Mouse (Mus musculus): Measurements from ENCODE around the gene Actr1b.
"Not testable (repeated sequence)": the region's sequence is repeated elsewhere in the genome, so short reads cannot be mapped to it uniquely, and the experiment has no call there.

The Actr1b gene

DNA sequence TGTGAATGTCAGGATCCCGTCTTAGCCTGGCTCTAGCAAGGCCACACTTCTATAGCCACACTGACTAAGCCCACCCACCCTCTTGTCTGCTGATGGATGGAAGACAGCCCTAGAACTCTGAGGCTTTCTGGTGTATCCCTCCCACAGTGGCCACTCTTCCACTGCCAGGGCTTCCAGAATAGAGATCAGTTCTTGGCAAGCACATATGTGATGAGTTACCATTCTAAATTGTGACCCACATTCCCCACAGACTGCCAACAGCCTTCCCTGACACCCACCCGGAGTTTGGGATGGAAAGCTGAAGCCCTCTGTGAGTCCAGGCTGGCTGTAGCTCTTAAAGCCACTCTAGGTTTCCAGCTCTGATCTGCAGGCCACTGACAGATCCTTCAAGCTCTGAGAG lies 7.1 kb downstream of the Actr1b start:
- no peak for DNase-seq (ENCODE audit: low read depth, low spot score)

GRCm38 (mm10) chr1:36697030-36697429 lies 17.2 kb downstream of the Actr1b start:
- no peak for DNase-seq (ENCODE audit: low read depth, low spot score)

- no peak for DNase-seq (ENCODE audit: low read depth, low spot score)
These were observed 17.8 kb downstream of the Actr1b start for GRCm38 (mm10) chr1:36696411-36696810.

GRCm38 (mm10) chr1:36694871-36695270 lies 19.4 kb downstream of the Actr1b start:
- no peak for DNase-seq (ENCODE audit: low read depth, low spot score)

GRCm38 (mm10) chr1:36691271-36692155 lies 22.7 kb downstream of the Actr1b start, which contains the start of gene Cox5b:
Cox5b (plus strand) TSS chr1:36691449.
- DNase-seq (ENCODE audit: low read depth, low spot score), result peak; percentile 99

DNA sequence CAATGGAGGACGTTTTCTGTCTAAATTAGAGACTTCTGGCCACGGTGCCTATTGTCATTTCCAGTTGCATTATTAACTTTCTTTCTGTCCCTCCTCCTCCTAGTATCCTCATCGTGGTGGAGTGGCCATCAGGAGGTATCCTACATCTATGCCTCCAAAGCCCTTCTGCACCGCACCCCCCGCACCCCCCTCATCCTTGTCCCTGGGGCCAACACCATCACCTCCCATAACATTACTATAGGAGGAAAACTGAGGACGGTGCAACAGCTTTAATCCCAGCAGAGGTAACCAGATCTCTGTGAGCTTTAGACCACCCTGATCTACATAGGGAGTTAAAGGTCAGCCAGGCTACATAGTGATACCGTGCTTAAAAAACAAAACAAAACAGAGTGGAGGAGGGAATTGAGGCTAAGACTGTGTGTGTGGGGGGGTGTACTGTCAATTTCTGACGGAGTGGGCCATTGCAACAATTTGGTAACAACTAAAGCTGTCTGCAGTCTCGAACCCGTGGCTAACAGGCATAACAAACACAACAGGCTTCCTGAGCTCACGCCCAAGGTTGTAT lies 23.5 kb downstream of the Actr1b start:
- DNase-seq (ENCODE audit: low read depth, low spot score), result no peak

DNA sequence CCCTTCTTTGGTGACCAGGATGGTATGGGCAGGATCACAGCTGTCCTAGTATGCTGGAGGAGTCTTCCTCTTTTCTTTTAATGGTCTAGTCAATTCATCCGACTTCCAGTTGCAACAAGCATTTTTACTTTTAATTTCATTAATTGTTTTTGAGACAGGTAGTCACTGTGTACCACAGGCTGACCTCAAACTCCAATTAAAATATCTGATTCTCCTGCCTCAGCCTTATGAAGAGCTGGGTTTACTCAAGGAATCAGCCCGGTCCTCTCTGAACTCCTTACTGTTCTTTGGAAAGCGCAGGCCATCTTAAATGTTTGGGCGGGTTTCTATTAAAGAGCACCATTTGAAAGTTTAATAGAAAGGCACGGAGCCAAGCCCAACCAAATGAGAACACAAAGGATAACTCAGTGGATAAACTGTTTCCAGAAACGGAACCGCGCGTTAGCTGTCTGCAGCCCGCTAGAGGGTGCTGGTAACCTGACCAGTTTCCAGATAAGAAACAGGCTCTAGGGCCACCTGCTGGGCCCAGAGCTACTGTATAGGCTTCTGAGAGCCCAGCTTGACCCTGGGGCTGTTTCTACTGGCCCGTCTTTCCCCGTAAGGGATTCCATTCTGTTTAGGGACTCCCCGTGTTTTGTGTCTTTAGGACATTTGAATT lies 30.3 kb downstream of the Actr1b start:
- no peak for DNase-seq (ENCODE audit: low read depth, low spot score)

DNA sequence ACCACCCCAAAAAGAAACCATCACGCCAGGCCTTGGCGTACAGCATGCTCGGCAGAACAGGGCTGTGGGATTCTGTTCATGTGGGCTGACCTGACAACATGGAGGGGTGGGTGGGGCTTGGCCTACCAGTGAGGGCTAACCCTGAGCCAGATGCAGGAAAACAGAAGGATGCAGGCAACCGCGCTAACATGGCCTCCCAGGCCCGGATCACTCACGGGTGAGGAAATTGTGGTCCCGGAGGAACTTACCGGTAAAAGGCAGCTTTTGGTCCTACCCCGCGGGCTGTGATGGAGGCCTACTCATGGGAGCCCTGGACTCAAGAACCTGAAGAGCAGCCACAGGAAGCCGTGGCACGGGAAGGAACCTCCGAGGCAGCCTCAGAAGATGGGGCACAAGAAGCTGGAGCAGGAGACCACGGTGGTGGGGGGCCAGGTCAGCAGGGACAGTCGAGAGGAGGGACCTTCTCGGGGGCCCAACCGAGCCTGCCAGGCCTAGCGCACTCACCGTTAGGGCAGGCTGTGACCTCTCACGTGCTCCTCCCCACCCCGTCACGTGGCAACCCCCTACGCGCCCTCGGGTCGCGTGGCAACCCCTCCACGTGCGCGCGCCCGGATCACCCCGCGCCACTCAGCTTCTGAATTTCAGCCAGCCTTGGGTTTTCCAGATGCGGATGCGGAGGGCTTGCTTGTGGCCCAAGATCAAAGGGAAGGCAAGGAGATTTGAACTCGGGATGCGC lies 31.4 kb downstream of the Actr1b start, which contains the start of gene Fam178b:
Gene Fam178b (minus strand): TSS at position 564 of the 736 bp plus-strand sequence.
- DNase-seq (ENCODE audit: low read depth, low spot score), result no peak

DNA sequence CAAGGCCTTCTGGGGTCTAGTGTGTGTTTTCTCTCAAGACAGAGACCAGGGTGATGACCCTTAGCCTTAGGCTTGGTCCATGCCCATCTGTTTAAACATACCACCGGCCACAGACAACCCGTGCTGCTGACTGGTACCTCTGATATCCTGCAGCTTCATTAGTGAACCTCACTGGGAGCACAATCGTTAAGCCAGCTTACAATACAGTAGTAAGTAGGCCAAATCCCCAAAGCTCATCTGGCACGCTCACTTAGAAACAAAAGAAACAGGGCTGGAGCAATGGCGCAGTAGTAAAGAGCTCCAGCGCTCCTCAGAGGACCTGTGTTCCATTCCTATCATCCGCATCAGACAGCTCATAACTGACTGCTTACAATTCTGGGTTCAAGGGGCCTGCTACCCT lies 33.3 kb downstream of the Actr1b start:
- no peak for DNase-seq (ENCODE audit: low read depth, low spot score)

GRCm38 (mm10) chr1:36674936-36675335 lies 39.3 kb downstream of the Actr1b start:
- DNase-seq (ENCODE audit: low read depth, low spot score), result no peak

DNA sequence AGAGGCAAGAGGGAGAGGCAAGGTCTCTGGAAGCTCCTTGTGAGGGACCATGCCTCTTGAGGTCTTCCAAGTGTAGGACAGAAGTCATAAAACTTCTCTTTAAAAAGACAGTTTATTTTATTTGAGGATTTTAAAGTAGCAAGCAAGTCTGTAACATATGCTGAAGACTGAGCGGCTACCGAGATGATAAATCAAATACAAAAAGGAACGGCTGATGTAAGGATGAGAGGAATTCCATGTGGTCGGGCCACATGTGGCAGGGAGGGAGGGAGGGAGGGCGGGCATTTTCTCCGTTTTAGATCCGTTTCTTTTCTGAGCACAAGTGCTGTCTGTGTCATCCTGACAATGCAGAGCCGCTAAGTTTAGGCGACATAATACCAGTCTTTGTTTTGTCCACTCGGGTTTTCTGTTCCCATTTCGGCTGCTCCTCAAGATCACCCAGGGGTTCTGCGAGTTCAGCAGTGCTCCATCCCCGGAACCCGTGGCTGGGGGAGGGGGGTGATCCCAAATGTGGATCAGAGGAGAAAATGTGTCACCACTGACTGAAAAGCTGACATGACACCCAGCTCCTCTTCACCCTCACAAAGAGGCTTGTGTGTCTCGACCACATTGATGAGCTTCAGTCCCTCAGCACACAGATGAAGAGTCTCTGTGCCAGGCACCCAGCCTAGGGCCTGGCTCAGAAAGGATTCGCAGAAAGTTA lies 41.4 kb downstream of the Actr1b start:
- no peak for DNase-seq (ENCODE audit: low read depth, low spot score)

- DNase-seq (ENCODE audit: low read depth, low spot score), result no peak
These were observed 43.0 kb downstream of the Actr1b start for GRCm38 (mm10) chr1:36671260-36671659.

- DNase-seq (ENCODE audit: low read depth, low spot score), result no peak
These were observed 44.0 kb downstream of the Actr1b start for GRCm38 (mm10) chr1:36670256-36670655.

DNA sequence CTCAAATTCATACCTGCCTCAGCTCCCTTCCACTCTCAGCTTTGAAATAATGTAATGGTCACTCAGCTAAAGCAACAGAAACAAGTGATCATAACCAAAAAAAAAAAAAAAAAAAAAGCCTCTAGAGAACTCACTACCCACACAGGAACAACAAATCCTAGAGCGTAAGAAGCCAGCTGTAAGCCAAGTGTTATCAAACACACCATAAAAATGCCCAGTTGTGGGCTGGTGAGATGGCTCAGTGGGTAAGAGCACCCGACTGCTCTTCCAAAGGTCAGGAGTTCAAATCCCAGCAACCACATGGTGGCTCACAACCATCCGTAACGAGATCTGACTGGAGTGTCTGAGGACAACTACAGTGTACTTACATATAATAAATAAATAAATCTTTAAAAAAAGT lies 46.2 kb downstream of the Actr1b start:
- not testable (repeated sequence) for DNase-seq (ENCODE audit: low read depth, low spot score)

DNA sequence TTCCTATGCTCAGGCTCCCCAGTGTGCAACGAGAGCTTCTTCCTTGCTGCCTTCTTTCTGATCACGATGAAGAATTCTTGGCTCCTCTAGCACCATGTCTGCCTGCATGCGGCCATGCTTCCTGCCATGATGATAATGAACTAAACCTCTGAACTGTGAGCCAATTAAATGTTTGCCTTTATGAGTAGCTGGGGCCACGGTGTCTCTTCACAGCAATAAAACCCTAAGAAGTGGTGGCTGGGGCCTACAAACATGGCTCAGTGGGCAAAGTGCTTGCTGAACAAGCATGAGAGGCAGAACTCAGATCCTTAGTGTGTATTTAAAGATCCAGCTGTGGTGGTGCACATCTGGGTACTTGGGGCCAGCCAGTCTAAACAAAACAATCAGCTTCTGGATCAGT lies 48.3 kb downstream of the Actr1b start:
- no peak for DNase-seq (ENCODE audit: low read depth, low spot score)

- no peak for DNase-seq (ENCODE audit: low read depth, low spot score)
These were observed 49.0 kb downstream of the Actr1b start for GRCm38 (mm10) chr1:36665165-36665723.

DNA sequence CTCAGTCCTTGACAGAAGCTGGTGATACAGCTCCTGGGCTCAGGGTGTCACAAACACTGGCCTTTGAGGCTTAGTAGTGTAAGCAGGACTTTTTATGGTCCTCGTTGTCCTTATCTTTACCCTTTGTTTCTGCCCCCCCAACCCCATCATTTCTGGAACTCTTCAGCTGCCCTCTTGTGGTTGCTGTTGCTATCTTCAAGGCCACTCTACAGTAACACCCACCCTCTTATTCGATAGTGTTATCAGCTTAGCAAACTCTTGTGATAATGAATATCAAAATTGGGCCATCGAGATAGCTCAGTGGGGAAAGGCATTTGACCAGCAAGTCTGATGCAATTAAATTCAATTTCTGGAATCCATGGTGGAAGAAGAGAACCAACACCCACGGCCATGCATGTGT lies 49.8 kb downstream of the Actr1b start:
- DNase-seq (ENCODE audit: low read depth, low spot score), result no peak

DNA sequence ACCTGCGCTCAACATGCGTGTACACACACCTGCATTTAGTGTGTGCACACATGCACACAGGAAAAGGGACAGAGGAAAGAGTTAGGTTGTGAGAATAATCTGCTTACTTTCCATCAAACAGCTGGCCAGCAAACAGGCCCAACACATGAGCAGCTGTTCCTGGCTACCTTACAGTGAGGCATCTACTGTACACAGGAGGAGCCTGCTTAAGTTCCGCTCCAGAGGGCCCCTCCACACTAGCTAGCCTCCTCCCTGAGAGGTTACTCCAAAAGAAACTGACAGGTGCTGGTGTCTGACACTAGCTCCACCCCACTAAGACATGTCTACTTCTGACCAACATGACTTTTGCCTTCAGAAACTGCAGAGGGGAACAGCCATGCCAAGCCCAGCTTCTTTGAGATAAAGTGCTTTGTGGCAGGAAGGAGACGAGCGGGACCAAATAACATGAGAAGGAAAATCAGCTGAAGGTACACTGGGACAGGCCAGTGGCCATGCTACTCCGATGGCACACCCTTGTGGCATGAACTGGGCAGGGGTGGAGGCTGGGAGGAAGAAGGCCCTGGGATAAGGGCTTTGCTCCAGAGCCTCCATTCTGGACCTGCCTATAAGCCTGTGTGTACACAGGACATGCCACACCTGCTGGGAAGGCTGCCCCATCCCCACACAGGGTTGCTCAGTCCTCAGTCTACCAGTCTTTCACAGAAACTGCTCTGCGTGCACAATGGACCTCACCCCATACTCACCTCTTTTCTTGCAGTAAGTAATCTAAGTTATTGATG lies 55.4 kb downstream of the Actr1b start:
- no peak for DNase-seq (ENCODE audit: low read depth, low spot score)

- DNase-seq (ENCODE audit: low read depth, low spot score), result no peak
These were observed 56.4 kb downstream of the Actr1b start for GRCm38 (mm10) chr1:36657658-36658415.
